In genomic region chr11:99142046-99142445, GRCm38 (mm10) we compare ENCODE assay signal across 18 mouse cellular contexts. TPM values are rescaled to one million over a fixed set of nuclear protein-coding genes. Genes with fewer than 3 reads are reported as not detected.
DNase-seq lines count a peak whose midpoint lies in the region; ATAC-seq and TF ChIP-seq lines count a peak whose summit lies in the region.
"Had no signal": no experiment of that assay in that cellular context is flagged by ENCODE, and none has a peak within 500 bp of the region (broad histone marks: within the 10 kb centered on the region; RNA-seq: fewer than 3 reads in every experiment).

No protein-coding gene starts in this region.

- no peak overlapping the region for H3K4me3 ChIP-seq in hindbrain, embryonic 10.5 days
- H3K4me3 ChIP-seq in hindbrain, embryonic 13.5 days, result no peak overlapping the region
- H3K4me3 ChIP-seq in midbrain, embryonic 11.5 days (ENCODE audit: low read depth, low read length), result no peak overlapping the region
- H3K4me3 ChIP-seq in midbrain, embryonic 10.5 days, result no peak overlapping the region
- no peak overlapping the region for H3K4me3 ChIP-seq in embryonic facial prominence, embryonic 12.5 days
- no peak overlapping the region for H3K4me3 ChIP-seq in myocyte
- H3K4me3 ChIP-seq: heart, embryonic 15.5 days had no signal

- H3K4me2 ChIP-seq in hindbrain, embryonic 13.5 days, result no peak overlapping the region
- no peak overlapping the region for H3K4me2 ChIP-seq in midbrain, embryonic 11.5 days
- H3K4me2 ChIP-seq in embryonic facial prominence, embryonic 12.5 days (replicated peaks), result no peak overlapping the region
- H3K4me2 ChIP-seq in myocyte (ENCODE audit: low read depth), result peak overlapping the region; percentile 9
- H3K4me2 ChIP-seq: heart, embryonic 15.5 days; hindbrain, embryonic 14.5 days had no signal

- no peaks in the 10 kb centered on the region for H3K36me3 ChIP-seq in hindbrain, embryonic 10.5 days
- no peaks in the 10 kb centered on the region for H3K36me3 ChIP-seq in hindbrain, embryonic 13.5 days
- no peaks in the 10 kb centered on the region for H3K36me3 ChIP-seq in midbrain, embryonic 11.5 days (ENCODE audit: control insufficient read depth, insufficient read depth, low read length)
- no peaks in the 10 kb centered on the region for H3K36me3 ChIP-seq in midbrain, embryonic 10.5 days
- no peaks in the 10 kb centered on the region for H3K36me3 ChIP-seq in embryonic facial prominence, embryonic 12.5 days
- no peaks in the 10 kb centered on the region for H3K36me3 ChIP-seq in myocyte (ENCODE audit: control insufficient read depth, insufficient read depth)
- H3K36me3 ChIP-seq: G1E; heart, embryonic 15.5 days had no signal

- no peak overlapping the region for H3ac ChIP-seq in myocyte (ENCODE audit: control insufficient read depth, insufficient read length)

- H3K27ac ChIP-seq in hindbrain, embryonic 10.5 days, result peak overlapping the region; percentile 53
- H3K27ac ChIP-seq in hindbrain, embryonic 13.5 days, result no peak overlapping the region
- no peak overlapping the region for H3K27ac ChIP-seq in midbrain, embryonic 11.5 days (ENCODE audit: low read depth, low read length)
- H3K27ac ChIP-seq in midbrain, embryonic 10.5 days (replicated peaks), result no peak overlapping the region
- H3K27ac ChIP-seq in embryonic facial prominence, embryonic 12.5 days, result peak overlapping the region; percentile 75
- H3K27ac ChIP-seq: heart, embryonic 15.5 days; hindbrain, embryonic 14.5 days had no signal

- TF ChIP-seq POLR2A in myocyte (IDR thresholded peaks at IDR 0.05; ENCODE audit: insufficient read length, low read depth), result no peak

- H3K27me3 ChIP-seq in hindbrain, embryonic 10.5 days (ENCODE audit: insufficient read depth, poor library complexity, severe bottlenecking), result 0 out of 2 replicates have a peak, but pooled peaks cover 4% of the 10 kb centered on the region
- H3K27me3 ChIP-seq in hindbrain, embryonic 13.5 days, result no peaks in the 10 kb centered on the region
- H3K27me3 ChIP-seq in midbrain, embryonic 11.5 days (ENCODE audit: control insufficient read depth, insufficient read depth, low read length), result no peaks in the 10 kb centered on the region
- H3K27me3 ChIP-seq in midbrain, embryonic 10.5 days (ENCODE audit: low read depth, poor library complexity, severe bottlenecking), result no peaks in the 10 kb centered on the region
- H3K27me3 ChIP-seq in embryonic facial prominence, embryonic 12.5 days, result no peaks in the 10 kb centered on the region
- no peaks in the 10 kb centered on the region for H3K27me3 ChIP-seq in myocyte (ENCODE audit: control insufficient read depth, insufficient read depth, insufficient read length)
- H3K27me3 ChIP-seq: heart, embryonic 15.5 days had no signal

- no peaks in the 10 kb centered on the region for H3K9me3 ChIP-seq in hindbrain, embryonic 10.5 days
- H3K9me3 ChIP-seq in hindbrain, embryonic 13.5 days, result no peaks in the 10 kb centered on the region
- H3K9me3 ChIP-seq in midbrain, embryonic 11.5 days (ENCODE audit: control insufficient read depth, low read length), result no peaks in the 10 kb centered on the region
- H3K9me3 ChIP-seq in midbrain, embryonic 10.5 days (replicated peaks), result no peaks in the 10 kb centered on the region
- H3K9me3 ChIP-seq in embryonic facial prominence, embryonic 12.5 days, result no peaks in the 10 kb centered on the region
- H3K9me3 ChIP-seq: G1E; heart, embryonic 15.5 days had no signal

- peaks cover 43% of the 10 kb centered on the region for H3K4me1 ChIP-seq in hindbrain, embryonic 10.5 days (replicated peaks)
- H3K4me1 ChIP-seq in hindbrain, embryonic 13.5 days (replicated peaks), result peaks cover 18% of the 10 kb centered on the region
- H3K4me1 ChIP-seq in midbrain, embryonic 11.5 days (ENCODE audit: control insufficient read depth, insufficient read depth, low read length), result no peaks in the 10 kb centered on the region; the same call in 1 of the 2 replicates
- H3K4me1 ChIP-seq in midbrain, embryonic 10.5 days, result peaks cover 23% of the 10 kb centered on the region
- H3K4me1 ChIP-seq in embryonic facial prominence, embryonic 12.5 days, result peaks cover 33% of the 10 kb centered on the region

- ATAC-seq in hindbrain, embryonic 13.5 days (ENCODE audit: low FRiP score), result no peak
- no peak for ATAC-seq in midbrain, embryonic 11.5 days (ENCODE audit: low FRiP score)
- ATAC-seq in embryonic facial prominence, embryonic 12.5 days (ENCODE audit: insufficient number of reproducible peaks, insufficient read depth, low FRiP score, low TSS enrichment), result no peak
- no peak for ATAC-seq in megakaryocyte-erythroid progenitor cell, adult 5-6 weeks (replicated peaks; ENCODE audit: low FRiP score, low TSS enrichment, poor library complexity, severe bottlenecking)

- H3K9ac ChIP-seq in hindbrain, embryonic 13.5 days, result no peak overlapping the region
- no peak overlapping the region for H3K9ac ChIP-seq in midbrain, embryonic 11.5 days (ENCODE audit: low read length)
- no peak overlapping the region for H3K9ac ChIP-seq in embryonic facial prominence, embryonic 12.5 days
- H3K9ac ChIP-seq: heart, embryonic 15.5 days; hindbrain, embryonic 14.5 days had no signal

- H3K79me2 ChIP-seq in myocyte (ENCODE audit: control insufficient read depth, insufficient read depth), result no peaks in the 10 kb centered on the region

- no peak for DNase-seq in hindbrain, embryonic 10.5 days (ENCODE audit: low spot score)
- peak; percentile 78 for DNase-seq in midbrain, embryonic 11.5 days (ENCODE audit: low spot score, missing footprints)
- DNase-seq in midbrain, embryonic 10.5 days (ENCODE audit: low spot score), result no peak
- no peak for DNase-seq in adrenal gland, postnatal 10 days
- DNase-seq: cerebellum, adult 9-10 months; embryo, embryonic 11 days; kidney, adult 18-20 months; retina, postnatal 1 day; thymus, adult 18-20 months had no signal

- 73% methylated on average over 6 of the region's 6 CpGs for WGBS in hindbrain, embryonic 10.5 days
- WGBS in hindbrain, embryonic 13.5 days, result 85% methylated on average over 6 of the region's 6 CpGs
- 83% methylated on average over 6 of the region's 6 CpGs for WGBS in midbrain, embryonic 11.5 days
- 79% methylated on average over 6 of the region's 6 CpGs for WGBS in midbrain, embryonic 10.5 days
- WGBS in embryonic facial prominence, embryonic 12.5 days, result 57% methylated on average over 6 of the region's 6 CpGs

TF ChIP-seq in myocyte, 11 proteins besides CTCF, POLR2A, EP300 and RAD21:
- TF ChIP-seq E2F4 (IDR thresholded peaks at IDR 0.05; ENCODE audit: insufficient read depth) (no peak), MAX (IDR thresholded peaks at IDR 0.05; ENCODE audit: low read depth) (no peak), SRF (IDR thresholded peaks at IDR 0.05; ENCODE audit: control insufficient read depth, insufficient read length, low read depth) (no peak), MYOG (IDR thresholded peaks at IDR 0.05; ENCODE audit: control insufficient read depth in 1 of 3, insufficient read depth in 1 of 3, insufficient read length in 2 of 3, low read depth in 2 of 3) (no peak), TCF12 (IDR thresholded peaks at IDR 0.05; ENCODE audit: insufficient read depth, poor library complexity, severe bottlenecking) (no peak), POLR2AphosphoS2 (IDR thresholded peaks at IDR 0.05; ENCODE audit: insufficient read length, low read depth) (no peak), CEBPB (IDR thresholded peaks at IDR 0.05; ENCODE audit: insufficient read depth, poor library complexity, severe bottlenecking) (no peak), REST (IDR thresholded peaks at IDR 0.05; ENCODE audit: insufficient read depth, insufficient read length) (no peak), MYOD1 (IDR thresholded peaks at IDR 0.05; ENCODE audit: control insufficient read depth in 1 of 3, insufficient read length in 2 of 3, low read depth in 2 of 3) (no peak), USF1 (IDR thresholded peaks at IDR 0.05; ENCODE audit: low read depth) (no peak), TCF3 (IDR thresholded peaks at IDR 0.05; ENCODE audit: insufficient read length, low read depth) (no peak)

RNA-seq across cellular contexts. Expression of gene Ccr7, which starts 12.8 kb away (rescaled TPM):
- polyA plus RNA-seq in hindbrain, embryonic 10.5 days (2016; fragmentation: Nextera tagmentation; extraction: Ambion mirVana), result 0.21 and 0.25 TPM in 2 replicates
- not detected in 2 replicates for polyA plus RNA-seq in hindbrain, embryonic 13.5 days (2015; fragmentation: Nextera tagmentation; extraction: Ambion mirVana)
- polyA plus RNA-seq in midbrain, embryonic 11.5 days (2014; fragmentation: Nextera tagmentation; extraction: Ambion mirVana), result 0.41 TPM in 1 of 2 replicates, not detected in the other
- 0.14 TPM in 1 of 2 replicates, not detected in the other for polyA plus RNA-seq in midbrain, embryonic 10.5 days (2016; fragmentation: Nextera tagmentation; extraction: Ambion mirVana)
- 0.81 TPM in 2 replicates for polyA plus RNA-seq in embryonic facial prominence, embryonic 12.5 days (2016; fragmentation: Nextera tagmentation; extraction: Ambion mirVana)
- polyA plus RNA-seq in myocyte (2012; fragmentation: generic; extraction: Trizol), result 0.38 TPM
- total RNA-seq in megakaryocyte-erythroid progenitor cell, adult 5-6 weeks (2014; fragmentation: Nextera tagmentation), result 0.47 TPM in 1 of 2 replicates, not detected in the other
- not detected in 2 replicates for total RNA-seq in megakaryocyte-erythroid progenitor cell, adult 5-6 weeks (2017)
- 1 to 10 TPM; 3.6 to 3.7 TPM for total RNA-seq in adrenal gland, postnatal 10 days (2021)
- total RNA-seq: layer of hippocampus, postnatal 14 days; left cerebral cortex, postnatal 36 days had no signal
- polyA plus RNA-seq: G1E; hindbrain, embryonic 14.5 days had no signal

RNA-seq across cellular contexts. Expression of gene Tns4, which starts 52.9 kb away (rescaled TPM):
- polyA plus RNA-seq in hindbrain, embryonic 10.5 days (2016; fragmentation: Nextera tagmentation; extraction: Ambion mirVana), result 0.67 and 1.0 TPM in 2 replicates
- polyA plus RNA-seq in hindbrain, embryonic 13.5 days (2015; fragmentation: Nextera tagmentation; extraction: Ambion mirVana), result 0.17 and 0.19 TPM in 2 replicates
- polyA plus RNA-seq in midbrain, embryonic 11.5 days (2014; fragmentation: Nextera tagmentation; extraction: Ambion mirVana), result 0.23 and 0.67 TPM in 2 replicates
- 0.55 and 0.84 TPM in 2 replicates for polyA plus RNA-seq in midbrain, embryonic 10.5 days (2016; fragmentation: Nextera tagmentation; extraction: Ambion mirVana)
- 0.24 and 0.28 TPM in 2 replicates for polyA plus RNA-seq in embryonic facial prominence, embryonic 12.5 days (2016; fragmentation: Nextera tagmentation; extraction: Ambion mirVana)
- 0.11 TPM for polyA plus RNA-seq in myocyte (2012; fragmentation: generic; extraction: Trizol)
- total RNA-seq in megakaryocyte-erythroid progenitor cell, adult 5-6 weeks (2014; fragmentation: Nextera tagmentation), result not detected in 2 replicates
- not detected in 2 replicates for total RNA-seq in megakaryocyte-erythroid progenitor cell, adult 5-6 weeks (2017)
- under 1 TPM; 0.12 to 0.51 TPM for total RNA-seq in adrenal gland, postnatal 10 days (2021)

Comparison
In these comparisons a context has a peak if more than half of its experiments do, and no peak if none do; other contexts are left out.
1. H3K27ac ChIP-seq: peak in hindbrain, embryonic 10.5 days (single experiment) and embryonic facial prominence, embryonic 12.5 days (single experiment); none in hindbrain, embryonic 13.5 days (single experiment), midbrain, embryonic 11.5 days (single experiment) and midbrain, embryonic 10.5 days (single experiment).